ENCODE assay signal across 29 mouse cellular contexts in genomic region chr2:125232183-125232582, GRCm38 (mm10). TPM values are rescaled to one million over a fixed set of nuclear protein-coding genes. Genes with fewer than 3 reads are reported as not detected.
A peak's percentile ranks its signal among the peaks of the same experiment; 100 is the strongest.
DNase-seq lines count a peak whose midpoint lies in the region; ATAC-seq and TF ChIP-seq lines count a peak whose summit lies in the region.
"Had no signal": no experiment of that assay in that cellular context is flagged by ENCODE, and none has a peak within 500 bp of the region (broad histone marks: within the 10 kb centered on the region; RNA-seq: fewer than 3 reads in every experiment).

No protein-coding gene starts in this region.

- H3K36me3 ChIP-seq in liver, embryonic 11.5 days (ENCODE audit: control insufficient read depth, insufficient read depth, low read length): no peaks in the 10 kb centered on the region
- no peaks in the 10 kb centered on the region for H3K36me3 ChIP-seq in liver, postnatal 0 days (replicated peaks; ENCODE audit: insufficient read depth, low read length)
- H3K36me3 ChIP-seq in MEL (ENCODE audit: control insufficient read depth in 1 of 2, insufficient read depth in 2 of 2, low read length in 2 of 2): peaks cover 0 to 48% of the 10 kb centered on the region in 2 experiments; a peak in 2 of 4 replicates
- no peaks in the 10 kb centered on the region for H3K36me3 ChIP-seq in liver, embryonic 13.5 days
- H3K36me3 ChIP-seq in liver, embryonic 16.5 days (ENCODE audit: control insufficient read depth, insufficient read depth): no peaks in the 10 kb centered on the region
- no peaks in the 10 kb centered on the region for H3K36me3 ChIP-seq in neural tube, embryonic 15.5 days
- H3K36me3 ChIP-seq: embryonic facial prominence, embryonic 13.5 days; forebrain, embryonic 10.5 days; heart, embryonic 10.5 days; heart, embryonic 13.5 days had no signal

- no peak overlapping the region for H3K27ac ChIP-seq in liver, embryonic 11.5 days (ENCODE audit: low read depth, low read length)
- H3K27ac ChIP-seq in liver, postnatal 0 days (ENCODE audit: low read depth): no peak overlapping the region
- H3K27ac ChIP-seq in MEL (ENCODE audit: control insufficient read depth, low read depth, low read length): peak overlapping the region; percentile 32; the same call in 1 of the 2 replicates
- no peak overlapping the region for H3K27ac ChIP-seq in liver, embryonic 13.5 days
- H3K27ac ChIP-seq in liver, embryonic 16.5 days (ENCODE audit: low read length): no peak overlapping the region
- no peak overlapping the region for H3K27ac ChIP-seq in neural tube, embryonic 15.5 days (replicated peaks)
- H3K27ac ChIP-seq: embryonic facial prominence, embryonic 13.5 days; forebrain, embryonic 10.5 days; forebrain, embryonic 13.5 days; heart, adult 2 months; heart, embryonic 10.5 days; heart, embryonic 13.5 days; hindbrain, embryonic 14.5 days; hindbrain, postnatal 0 days had no signal

- no peak overlapping the region for H3K4me3 ChIP-seq in liver, embryonic 11.5 days (ENCODE audit: low read depth, low read length)
- H3K4me3 ChIP-seq in liver, postnatal 0 days (ENCODE audit: low read depth, low read length): no peak overlapping the region
- H3K4me3 ChIP-seq in MEL (ENCODE audit: control insufficient read depth in 1 of 2, insufficient read depth in 1 of 2, low read depth in 2 of 2, low read length in 2 of 2): no peak overlapping the region
- H3K4me3 ChIP-seq in liver, embryonic 13.5 days (replicated peaks): no peak overlapping the region
- H3K4me3 ChIP-seq in liver, embryonic 16.5 days (ENCODE audit: low read depth, low read length): no peak overlapping the region
- no peak overlapping the region for H3K4me3 ChIP-seq in neural tube, embryonic 15.5 days (replicated peaks)
- H3K4me3 ChIP-seq: embryonic facial prominence, embryonic 13.5 days; erythroblast, embryonic 14.5 days; forebrain, embryonic 10.5 days; forebrain, embryonic 13.5 days; heart, adult 2 months; heart, embryonic 10.5 days; heart, embryonic 13.5 days had no signal

- TF ChIP-seq CTCF in liver, postnatal 0 days (IDR thresholded peaks at IDR 0.05; ENCODE audit: low read depth): no peak
- TF ChIP-seq CTCF in MEL (IDR thresholded peaks at IDR 0.05 in 2 of 3, conservative IDR thresholded peaks at IDR 0.05 in 1 of 3; ENCODE audit: control insufficient read depth in 1 of 3, insufficient read depth in 1 of 3, low read depth in 2 of 3, low read length in 3 of 3, poor library complexity in 1 of 3, severe bottlenecking in 1 of 3): no peak

- no peaks in the 10 kb centered on the region for H3K79me2 ChIP-seq in MEL (ENCODE audit: control insufficient read depth, insufficient read depth, low read length, poor library complexity)

- 78% methylated on average over 4 of the region's 4 CpGs for WGBS in liver, embryonic 11.5 days
- 72% methylated on average over 4 of the region's 4 CpGs for WGBS in liver, postnatal 0 days (ENCODE audit: insufficient replicate concordance)
- WGBS in liver, embryonic 13.5 days (ENCODE audit: insufficient replicate concordance): 47% methylated on average over 4 of the region's 4 CpGs
- WGBS in liver, embryonic 16.5 days (ENCODE audit: insufficient replicate concordance): 36% methylated on average over 4 of the region's 4 CpGs
- 86% methylated on average over 4 of the region's 4 CpGs for WGBS in neural tube, embryonic 15.5 days

- TF ChIP-seq EP300 in liver, postnatal 0 days (IDR thresholded peaks at IDR 0.05; ENCODE audit: low read depth): no peak
- TF ChIP-seq EP300 in MEL (IDR thresholded peaks at IDR 0.05; ENCODE audit: low read depth in 1 of 2, low read length in 2 of 2): peak in 1 of 2 experiments; percentile 6; a peak in 1 of 4 replicates

- ATAC-seq in liver, embryonic 11.5 days (replicated peaks; ENCODE audit: low FRiP score): peak; percentile 42; the same call in 1 of the 2 replicates
- ATAC-seq in liver, postnatal 0 days: no peak
- ATAC-seq in liver, embryonic 13.5 days (ENCODE audit: low read depth): peak; percentile 73
- ATAC-seq in liver, embryonic 16.5 days (ENCODE audit: low read depth): peak; percentile 62
- ATAC-seq in neural tube, embryonic 15.5 days (ENCODE audit: low FRiP score): no peak
- ATAC-seq: forebrain, embryonic 13.5 days; forebrain, embryonic 16.5 days; hindbrain, postnatal 0 days; Patski had no signal

- no peaks in the 10 kb centered on the region; the same call in 1 of the 2 replicates for H3K4me1 ChIP-seq in liver, embryonic 11.5 days (replicated peaks; ENCODE audit: control insufficient read depth, insufficient read depth, low read length)
- no peaks in the 10 kb centered on the region for H3K4me1 ChIP-seq in liver, postnatal 0 days (ENCODE audit: insufficient read depth)
- H3K4me1 ChIP-seq in MEL (ENCODE audit: control insufficient read depth in 1 of 2, insufficient read depth in 2 of 2, low read length in 2 of 2): peaks cover 33 to 49% of the 10 kb centered on the region in 2 experiments
- H3K4me1 ChIP-seq in liver, embryonic 13.5 days (replicated peaks): peaks cover 45% of the 10 kb centered on the region
- peaks cover 2% of the 10 kb centered on the region; the same call in 1 of the 2 replicates for H3K4me1 ChIP-seq in liver, embryonic 16.5 days (ENCODE audit: control insufficient read depth, low read depth, low read length)
- H3K4me1 ChIP-seq in neural tube, embryonic 15.5 days: no peaks in the 10 kb centered on the region
- H3K4me1 ChIP-seq: embryonic facial prominence, embryonic 13.5 days; forebrain, embryonic 10.5 days; forebrain, embryonic 13.5 days; heart, embryonic 10.5 days had no signal

- H3K4me2 ChIP-seq in liver, embryonic 11.5 days: no peak overlapping the region
- no peak overlapping the region for H3K4me2 ChIP-seq in liver, postnatal 0 days (ENCODE audit: low read depth, low read length)
- H3K4me2 ChIP-seq in liver, embryonic 13.5 days: no peak overlapping the region
- H3K4me2 ChIP-seq in liver, embryonic 16.5 days (ENCODE audit: low read depth, low read length): no peak overlapping the region
- H3K4me2 ChIP-seq in neural tube, embryonic 15.5 days: no peak overlapping the region
- H3K4me2 ChIP-seq: embryonic facial prominence, embryonic 13.5 days; forebrain, embryonic 13.5 days; heart, embryonic 13.5 days; hindbrain, embryonic 14.5 days had no signal

- no peaks in the 10 kb centered on the region for H3K27me3 ChIP-seq in liver, embryonic 11.5 days (replicated peaks; ENCODE audit: control insufficient read depth, insufficient read depth, low read length)
- H3K27me3 ChIP-seq in liver, postnatal 0 days (ENCODE audit: insufficient read depth, low read length): no peaks in the 10 kb centered on the region
- H3K27me3 ChIP-seq in MEL (ENCODE audit: control insufficient read depth in 1 of 2, insufficient read depth in 2 of 2, low read length in 2 of 2): no peaks in the 10 kb centered on the region
- H3K27me3 ChIP-seq in liver, embryonic 13.5 days: no peaks in the 10 kb centered on the region
- H3K27me3 ChIP-seq in liver, embryonic 16.5 days (ENCODE audit: control insufficient read depth, insufficient read depth, low read depth, low read length): no peaks in the 10 kb centered on the region
- no peaks in the 10 kb centered on the region for H3K27me3 ChIP-seq in neural tube, embryonic 15.5 days (replicated peaks)
- H3K27me3 ChIP-seq: embryonic facial prominence, embryonic 13.5 days; forebrain, embryonic 13.5 days; heart, embryonic 13.5 days; Patski had no signal

- intact Hi-C loops in left cerebral cortex, postnatal 14 days (cut with DNase I): no loop called here

- H3K9ac ChIP-seq in liver, embryonic 11.5 days (ENCODE audit: low read depth, low read length): no peak overlapping the region
- no peak overlapping the region for H3K9ac ChIP-seq in liver, postnatal 0 days (replicated peaks)
- H3K9ac ChIP-seq in MEL (ENCODE audit: control insufficient read depth, low read depth, low read length, poor library complexity, severe bottlenecking): no peak overlapping the region
- H3K9ac ChIP-seq in liver, embryonic 13.5 days: no peak overlapping the region
- H3K9ac ChIP-seq in liver, embryonic 16.5 days (ENCODE audit: low read depth, low read length): no peak overlapping the region
- no peak overlapping the region for H3K9ac ChIP-seq in neural tube, embryonic 15.5 days (replicated peaks)
- H3K9ac ChIP-seq: embryonic facial prominence, embryonic 13.5 days; forebrain, embryonic 13.5 days; heart, embryonic 13.5 days; hindbrain, embryonic 14.5 days had no signal

- no peaks in the 10 kb centered on the region for H3K9me3 ChIP-seq in liver, embryonic 11.5 days (ENCODE audit: control insufficient read depth, low read length)
- no peaks in the 10 kb centered on the region for H3K9me3 ChIP-seq in liver, postnatal 0 days (ENCODE audit: low read length)
- no peaks in the 10 kb centered on the region for H3K9me3 ChIP-seq in MEL (replicated peaks; ENCODE audit: insufficient read depth, low read length)
- H3K9me3 ChIP-seq in liver, embryonic 13.5 days (replicated peaks): no peaks in the 10 kb centered on the region
- no peaks in the 10 kb centered on the region for H3K9me3 ChIP-seq in liver, embryonic 16.5 days (replicated peaks; ENCODE audit: control insufficient read depth, low read length)
- no peaks in the 10 kb centered on the region for H3K9me3 ChIP-seq in neural tube, embryonic 15.5 days (replicated peaks)
- H3K9me3 ChIP-seq: embryonic facial prominence, embryonic 13.5 days; forebrain, embryonic 10.5 days; forebrain, embryonic 13.5 days; heart, embryonic 10.5 days; heart, embryonic 13.5 days had no signal

- no peak for DNase-seq in liver, embryonic 11.5 days (ENCODE audit: low spot score)
- no peak for DNase-seq in liver, postnatal 0 days
- DNase-seq in MEL (ENCODE audit: low read depth, low spot score): peak; percentile 45
- DNase-seq in liver, embryonic 13.5 days: no peak
- DNase-seq in urinary bladder, postnatal 4 days (ENCODE audit: low spot score in 2 of 2): no peak
- DNase-seq in left cerebral cortex, postnatal 14 days (ENCODE audit: low spot score in 2 of 2): no peak
- DNase-seq: adrenal gland, postnatal 10 days; adrenal gland, postnatal 36 days; B cell, adult 2 months; cerebellum, adult 18-20 months; cerebellum, adult 9-10 months; cerebellum, postnatal 14 days; gastrocnemius, postnatal 10 days; gastrocnemius, postnatal 36 days; heart, adult 2 months; heart, postnatal 14 days; heart, postnatal 4 days had no signal

- no peak for TF ChIP-seq RAD21 in MEL (IDR thresholded peaks at IDR 0.05; ENCODE audit: low read depth, low read length)

- no peak for TF ChIP-seq POLR2A in MEL (IDR thresholded peaks at IDR 0.05; ENCODE audit: control insufficient read depth in 1 of 2, insufficient read depth in 1 of 2, low read depth in 1 of 2, low read length in 2 of 2, poor library complexity in 1 of 2)

RNA-seq across cellular contexts. Expression of gene Dut, which starts 14.8 kb away (rescaled TPM):
- polyA plus RNA-seq in liver, embryonic 11.5 days (2014; fragmentation: Nextera tagmentation; extraction: Ambion mirVana): 334 and 345 TPM in 2 replicates
- 60.2 and 66.0 TPM in 2 replicates for polyA plus RNA-seq in liver, postnatal 0 days (2015; fragmentation: Nextera tagmentation; extraction: Ambion mirVana)
- 276 and 325 TPM in 2 replicates for total RNA-seq in MEL (2012; rRNA removed)
- polyA plus RNA-seq in MEL (2012; ENCODE audit: insufficient read depth in 1 of 2, insufficient read length in 2 of 2, low read depth in 1 of 2, low replicate concordance in 2 of 2, missing spikeins in 1 of 2): 100 to 1,000 TPM; 146 to 331 TPM
- polyA plus RNA-seq in liver, embryonic 13.5 days (2015; fragmentation: Nextera tagmentation; extraction: Ambion mirVana): 169 and 189 TPM in 2 replicates
- polyA plus RNA-seq in liver, embryonic 16.5 days (2015; fragmentation: Nextera tagmentation; extraction: Ambion mirVana): 77.7 and 87.6 TPM in 2 replicates
- 10 to 100 TPM; 27.6 to 29.0 TPM for total RNA-seq in left cerebral cortex, postnatal 14 days (2021)
- 62.0 and 96.5 TPM in 2 replicates for polyA plus RNA-seq in neural tube, embryonic 15.5 days (2015; fragmentation: Nextera tagmentation; extraction: Ambion mirVana)

Comparison
In these comparisons a context has a peak if more than half of its experiments do, and no peak if none do; other contexts are left out.
1. ATAC-seq: peak in liver, embryonic 11.5 days (single experiment), liver, embryonic 13.5 days (single experiment) and liver, embryonic 16.5 days (single experiment); none in liver, postnatal 0 days (single experiment) and neural tube, embryonic 15.5 days (single experiment).